Mouse (Mus musculus) thymus, adult 2 months (tissue): ENCODE data around the gene Gdnf.

Experiments
- CTCF ChIP-seq: fragments of 200-500 bp; IDR thresholded peaks from 2 replicates; pipeline ENCODE4 v1.5.1; 2012; ENCODE audit warnings: mild to moderate bottlenecking, control low read depth, low read length, moderate library complexity, borderline replicate concordance; ENCODE audit not compliant: control insufficient read depth, poor library complexity, insufficient read depth; ENCODE audit errors: extremely low read depth
- POLR2A ChIP-seq: fragments of 200-500 bp; IDR thresholded peaks from 2 replicates; pipeline ENCODE4 v1.6.1; 2012; ENCODE audit warnings: mild to moderate bottlenecking, low read length, control low read depth, moderate library complexity; ENCODE audit not compliant: control insufficient read depth, poor library complexity, insufficient read depth; ENCODE audit errors: extremely low read depth

DNA sequence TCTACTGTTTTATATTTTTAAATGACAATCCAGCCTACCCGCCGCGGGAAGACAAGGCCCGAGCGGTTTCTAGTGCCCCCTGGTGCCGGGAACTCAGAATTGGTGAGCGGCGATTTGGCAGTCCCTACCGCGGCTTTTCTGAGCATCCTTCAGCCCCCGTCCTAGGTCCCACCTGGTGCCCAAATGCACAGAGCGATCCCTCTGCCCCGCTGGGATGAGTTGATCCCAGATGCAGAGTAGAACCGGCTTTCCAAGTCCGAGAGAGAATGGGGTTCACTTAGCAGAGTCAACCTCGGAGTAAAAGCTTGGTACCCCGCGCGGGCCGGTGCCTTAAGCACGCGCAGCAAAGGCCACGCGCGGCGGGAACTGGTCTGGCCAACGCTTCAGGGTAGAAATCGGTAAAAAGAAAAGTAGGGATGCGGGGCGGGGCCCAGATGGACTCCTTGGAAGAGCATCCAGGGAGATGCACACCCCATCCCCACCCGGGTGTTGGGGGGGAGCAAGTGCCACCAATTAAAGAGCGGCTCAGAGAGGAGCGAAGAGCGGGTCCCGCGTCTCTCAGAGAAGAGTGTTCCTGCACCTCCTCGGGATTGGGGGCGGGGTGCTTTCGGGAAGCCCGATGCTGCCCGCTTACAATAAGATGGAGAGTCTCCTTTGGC is 2.4 kb downstream of the Gdnf start:
- no peak for TF ChIP-seq POLR2A
- no peak for TF ChIP-seq CTCF
